Mouse (Mus musculus) embryonic facial prominence, embryonic 15.5 days (tissue): ENCODE data around the gene Apmap. TPM values are rescaled to one million over a fixed set of nuclear protein-coding genes. Genes with fewer than 3 reads are reported as not detected.

Experiments
- ATAC-seq: fragments of 200-750 bp; cut with Nextera tagmentation; 2 replicates; pipeline ENCODE4 v1.8.0; 2017; ENCODE audit warnings: low read depth, moderate TSS enrichment; ENCODE audit not compliant: insufficient number of reproducible peaks, low FRiP score, low TSS enrichment
- H3K27ac ChIP-seq: fragments of 300-500 bp; sonication (generic); replicated peaks from 2 replicates; pipeline ENCODE4 v1.5.1; 2015; ENCODE audit warnings: mild to moderate bottlenecking, inconsistent platforms
- H3K27me3 ChIP-seq: fragments of 300-500 bp; sonication (generic); 2 replicates; pipeline ENCODE4 v1.6.1; 2015; ENCODE audit warnings: inconsistent platforms
- H3K36me3 ChIP-seq: fragments of 300-500 bp; sonication (generic); 2 replicates; pipeline ENCODE4 v1.6.1; 2015; ENCODE audit warnings: mild to moderate bottlenecking, inconsistent platforms
- H3K4me1 ChIP-seq: fragments of 300-500 bp; sonication (generic); 2 replicates; pipeline ENCODE4 v1.6.1; 2015; ENCODE audit warnings: inconsistent platforms
- H3K4me2 ChIP-seq: fragments of 300-500 bp; sonication (generic); replicated peaks from 2 replicates; pipeline ENCODE4 v1.6.1; 2015; ENCODE audit warnings: mild to moderate bottlenecking, inconsistent platforms
- H3K4me3 ChIP-seq: fragments of 300-500 bp; sonication (generic); replicated peaks from 2 replicates; pipeline ENCODE4 v1.5.1; 2015; ENCODE audit warnings: mild to moderate bottlenecking, inconsistent platforms
- H3K9ac ChIP-seq: fragments of 300-500 bp; sonication (generic); 2 replicates; pipeline ENCODE4 v1.6.1; 2015; ENCODE audit warnings: inconsistent platforms
- H3K9me3 ChIP-seq: fragments of 300-500 bp; sonication (generic); replicated peaks from 2 replicates; pipeline ENCODE4 v1.6.1; 2016; ENCODE audit warnings: inconsistent platforms
- whole genome bisulfite sequencing: fragments of 180-500 bp; shearing (Covaris S2); methylation state at CpG from one replicate; pipeline ENCODE4 v1.1.7; 2015; 5-methylcytosine and 5-hydroxymethylcytosine counted together
- polyA plus RNA-seq: library from polyadenylated mRNA; unstranded; fragments of >200 nt; fragmentation: Nextera tagmentation; extraction: Ambion mirVana; gene quantifications from 2 replicates; pipeline ENCODE4 v1.2.1, GENCODE M21; 2015

Apmap gene
- polyA plus RNA-seq, 1 experiment from 2014 or later: 37.1 TPM

DNA sequence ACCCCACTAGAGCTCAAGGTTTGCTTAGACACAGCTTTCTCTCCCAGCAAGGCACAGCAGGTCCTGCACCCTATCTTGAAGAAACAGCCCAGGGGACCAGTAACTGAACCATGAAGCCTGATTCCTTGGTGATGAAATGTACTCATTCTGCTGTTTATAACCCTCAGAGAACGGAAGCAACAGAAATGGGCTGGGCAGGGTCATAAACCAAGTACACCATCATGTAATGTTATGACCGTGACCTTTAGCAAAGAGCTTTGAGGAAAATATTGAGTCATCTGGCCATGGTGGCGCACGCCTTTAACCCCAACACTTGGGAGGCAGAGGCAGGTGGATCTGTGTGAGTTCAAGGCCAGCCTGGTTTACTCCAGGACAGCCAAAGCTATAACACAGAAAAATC lies 36.9 kb upstream of the Apmap start:
- WGBS: 90% methylated on average over 4 of the region's 4 CpGs
- H3K27ac ChIP-seq: no peak overlapping the region
- ATAC-seq: no peak
- H3K4me2 ChIP-seq: no peak overlapping the region
- no peaks in the 10 kb centered on the region for H3K27me3 ChIP-seq
- no peaks in the 10 kb centered on the region for H3K4me1 ChIP-seq
- H3K9me3 ChIP-seq: no peaks in the 10 kb centered on the region
- no peak overlapping the region for H3K9ac ChIP-seq
- no peaks in the 10 kb centered on the region for H3K36me3 ChIP-seq
- H3K4me3 ChIP-seq: no peak overlapping the region

DNA sequence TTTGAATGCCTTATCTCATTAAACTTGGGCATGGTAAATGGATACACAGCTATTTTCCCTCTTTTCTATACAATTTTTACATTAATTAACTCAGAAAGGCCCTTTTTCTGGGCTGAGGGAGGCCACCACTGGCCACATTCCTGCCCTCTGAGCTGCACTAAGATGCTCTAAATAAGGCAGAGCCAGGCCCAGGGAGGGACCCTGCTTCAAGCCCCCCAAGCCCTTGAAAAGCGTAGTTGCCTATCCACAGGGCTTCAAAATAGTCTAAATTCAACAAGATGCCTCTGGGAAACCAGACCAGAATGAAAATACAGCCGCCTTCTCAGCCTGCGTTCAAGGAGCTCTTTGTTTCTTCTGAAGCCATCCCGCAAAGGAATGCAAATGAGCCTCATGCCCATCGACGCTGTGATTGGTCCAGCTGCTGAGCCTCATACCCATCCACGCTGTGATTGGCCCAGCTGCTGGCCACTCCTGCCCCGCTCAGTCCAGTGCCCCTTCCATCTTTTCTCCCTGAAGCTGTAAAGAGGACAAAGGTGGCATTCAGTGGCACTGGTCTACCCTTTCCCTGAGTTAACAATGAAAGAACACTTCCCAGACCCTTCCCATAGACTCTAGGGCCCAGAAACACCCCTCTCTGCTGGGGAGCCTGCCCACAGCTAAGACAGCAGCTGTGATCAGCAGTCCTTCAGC lies 35.5 kb upstream of the Apmap start:
- H3K9ac ChIP-seq: no peak overlapping the region
- H3K27ac ChIP-seq: no peak overlapping the region
- no peak overlapping the region for H3K4me3 ChIP-seq
- 42% methylated on average over 8 of the region's 8 CpGs for WGBS
- no peaks in the 10 kb centered on the region for H3K36me3 ChIP-seq
- H3K4me1 ChIP-seq: no peaks in the 10 kb centered on the region
- H3K27me3 ChIP-seq: no peaks in the 10 kb centered on the region
- H3K9me3 ChIP-seq: no peaks in the 10 kb centered on the region
- ATAC-seq: peak; percentile 76; the same call in 1 of the 2 replicates
- H3K4me2 ChIP-seq: no peak overlapping the region

DNA sequence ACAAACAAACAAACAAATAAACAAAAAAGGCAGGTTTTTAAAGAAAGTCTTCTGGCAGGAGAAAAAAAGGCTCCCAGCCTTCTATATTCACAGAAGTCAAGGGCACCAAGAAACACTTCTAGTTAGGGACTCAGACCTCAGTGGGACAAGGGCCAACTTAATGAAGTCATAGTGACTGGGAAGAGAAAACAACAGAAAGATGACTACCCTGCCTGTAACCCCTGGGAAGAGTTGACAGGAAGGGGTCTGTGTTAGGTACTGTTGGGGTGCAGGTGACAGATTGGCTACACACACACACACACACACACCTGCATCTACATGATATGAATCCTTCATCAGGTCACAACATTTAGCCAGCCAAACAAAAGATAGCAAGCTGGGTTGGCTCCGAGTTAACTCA lies 34.8 kb upstream of the Apmap start:
- Histone ChIP-seq H3K9me3 (no peaks in the 10 kb centered on the region), H3K4me1 (no peaks in the 10 kb centered on the region), H3K9ac (no peak overlapping the region), H3K27me3 (no peaks in the 10 kb centered on the region), H3K4me2 (no peak overlapping the region), H3K4me3 (no peak overlapping the region), H3K27ac (no peak overlapping the region), H3K36me3 (no peaks in the 10 kb centered on the region)
- ATAC-seq: no peak
- 93% methylated on average over 1 of the region's 1 CpGs for WGBS

DNA sequence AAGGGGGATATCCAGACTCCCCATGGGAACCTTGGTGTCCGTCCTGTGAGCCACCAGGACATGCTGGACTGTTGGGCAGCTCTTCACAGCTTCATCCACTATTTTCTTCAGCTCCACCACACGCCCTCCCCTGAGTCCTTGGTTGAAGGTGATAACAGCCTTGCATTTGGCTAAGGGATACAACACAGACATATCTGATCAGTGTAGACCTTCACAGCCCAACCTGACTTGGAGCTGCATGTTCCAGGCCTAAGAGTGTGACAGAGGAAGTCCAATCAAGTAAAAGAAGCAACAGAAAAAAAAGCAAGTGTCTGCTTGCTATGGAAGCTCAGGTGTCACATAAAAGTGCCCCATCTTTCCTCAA lies 30.0 kb upstream of the Apmap start:
- H3K9me3 ChIP-seq: no peaks in the 10 kb centered on the region
- no peaks in the 10 kb centered on the region for H3K36me3 ChIP-seq
- H3K4me3 ChIP-seq: no peak overlapping the region
- H3K27me3 ChIP-seq: no peaks in the 10 kb centered on the region
- no peaks in the 10 kb centered on the region for H3K4me1 ChIP-seq
- H3K4me2 ChIP-seq: no peak overlapping the region
- no peak overlapping the region for H3K27ac ChIP-seq
- no peak overlapping the region for H3K9ac ChIP-seq
- 37% methylated on average over 2 of the region's 2 CpGs for WGBS
- no peak for ATAC-seq

DNA sequence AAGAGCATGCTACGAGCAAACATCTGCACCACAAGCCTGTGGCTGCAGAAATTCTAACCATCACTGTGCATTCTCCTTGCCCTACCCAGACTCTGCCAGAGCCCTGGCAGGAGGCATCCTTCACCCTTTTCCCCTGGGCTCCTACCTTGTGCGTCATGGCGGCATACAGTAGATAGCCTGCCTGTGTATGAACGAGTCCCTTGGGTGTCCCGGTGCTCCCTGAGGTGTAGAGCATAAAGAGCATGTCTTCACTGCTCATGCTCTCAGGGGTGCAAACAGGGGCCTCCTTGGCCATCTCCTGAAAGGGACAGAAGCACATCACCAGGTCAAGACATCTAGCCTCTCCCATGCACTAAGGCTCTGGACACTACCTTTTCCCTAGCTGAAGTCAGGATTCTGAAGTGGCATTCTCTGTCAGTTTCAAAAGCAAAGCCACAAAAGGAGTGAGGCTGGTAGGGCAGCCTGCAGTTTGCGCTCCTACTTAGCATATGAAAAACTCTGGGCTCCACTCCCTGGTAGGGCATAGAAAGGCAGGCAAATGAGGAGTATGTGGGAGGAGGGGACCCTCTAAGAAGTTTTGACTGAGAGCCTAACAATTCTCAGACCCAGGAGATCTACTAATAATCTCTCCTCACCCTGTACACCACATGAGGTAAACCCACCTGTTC lies 29.5 kb upstream of the Apmap start:
- H3K4me3 ChIP-seq: no peak overlapping the region
- 62% methylated on average over 6 of the region's 6 CpGs for WGBS
- no peaks in the 10 kb centered on the region for H3K36me3 ChIP-seq
- H3K9ac ChIP-seq: no peak overlapping the region
- H3K4me1 ChIP-seq: no peaks in the 10 kb centered on the region
- H3K27me3 ChIP-seq: no peaks in the 10 kb centered on the region
- H3K9me3 ChIP-seq: no peaks in the 10 kb centered on the region
- no peak overlapping the region for H3K4me2 ChIP-seq
- no peak for ATAC-seq
- H3K27ac ChIP-seq: no peak overlapping the region

DNA sequence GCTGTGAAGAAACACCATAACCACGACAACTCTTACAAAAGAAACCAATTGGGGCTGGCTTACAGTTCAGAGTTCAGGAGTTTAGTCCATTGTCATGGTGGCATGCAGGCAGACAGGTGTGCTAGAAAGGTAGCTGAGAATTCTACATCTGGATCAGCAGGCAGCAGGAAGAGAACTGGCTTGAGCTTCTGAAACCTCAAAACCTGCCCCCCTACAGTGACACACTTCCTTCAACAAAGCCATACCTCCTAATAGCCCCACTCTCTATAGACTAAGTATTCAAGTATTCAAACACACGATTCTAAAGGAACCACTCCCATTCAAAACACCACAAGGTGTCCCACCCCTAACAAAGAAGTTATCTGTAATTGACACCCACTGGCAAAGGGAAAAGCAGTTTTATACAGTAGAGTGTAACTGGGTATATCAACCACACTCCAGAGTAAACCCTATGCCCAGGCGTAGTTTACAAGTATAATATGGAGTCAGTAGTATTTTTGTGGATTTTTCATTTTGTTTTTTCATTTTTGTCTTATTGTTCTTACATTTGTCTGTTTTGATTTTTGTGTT lies 27.6 kb upstream of the Apmap start:
- no peak for ATAC-seq
- no peak overlapping the region for H3K4me3 ChIP-seq
- H3K4me2 ChIP-seq: no peak overlapping the region
- H3K27me3 ChIP-seq: no peaks in the 10 kb centered on the region
- H3K4me1 ChIP-seq: no peaks in the 10 kb centered on the region
- H3K9ac ChIP-seq: no peak overlapping the region
- no peaks in the 10 kb centered on the region for H3K36me3 ChIP-seq
- H3K27ac ChIP-seq: no peak overlapping the region
- WGBS: 72% methylated on average over 3 of the region's 3 CpGs
- H3K9me3 ChIP-seq: no peaks in the 10 kb centered on the region

DNA sequence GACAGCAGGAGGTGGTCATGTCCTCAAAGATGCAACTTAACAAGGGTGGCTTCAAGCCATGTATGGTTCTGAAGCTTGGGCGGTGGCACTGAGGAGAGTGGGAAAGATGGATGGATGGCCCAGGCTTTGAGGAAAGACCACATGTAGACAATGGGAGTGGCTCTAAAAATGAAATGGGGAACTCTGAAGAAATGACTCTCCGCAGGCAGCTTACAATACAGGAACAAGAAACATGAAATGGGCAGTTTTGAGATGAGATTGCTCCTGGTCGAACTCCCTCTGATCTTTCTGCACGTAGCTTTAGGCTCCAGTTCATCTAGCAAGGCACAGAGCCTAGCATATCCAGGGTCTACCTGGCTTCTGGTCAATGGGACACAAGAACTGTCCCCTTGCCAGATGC lies 20.9 kb upstream of the Apmap start:
- no peaks in the 10 kb centered on the region for H3K27me3 ChIP-seq
- no peak overlapping the region for H3K4me2 ChIP-seq
- H3K9me3 ChIP-seq: no peaks in the 10 kb centered on the region
- 82% methylated on average over 4 of the region's 4 CpGs for WGBS
- H3K36me3 ChIP-seq: no peaks in the 10 kb centered on the region
- H3K9ac ChIP-seq: no peak overlapping the region
- H3K27ac ChIP-seq: no peak overlapping the region
- H3K4me3 ChIP-seq: no peak overlapping the region
- H3K4me1 ChIP-seq: no peaks in the 10 kb centered on the region
- ATAC-seq: no peak

DNA sequence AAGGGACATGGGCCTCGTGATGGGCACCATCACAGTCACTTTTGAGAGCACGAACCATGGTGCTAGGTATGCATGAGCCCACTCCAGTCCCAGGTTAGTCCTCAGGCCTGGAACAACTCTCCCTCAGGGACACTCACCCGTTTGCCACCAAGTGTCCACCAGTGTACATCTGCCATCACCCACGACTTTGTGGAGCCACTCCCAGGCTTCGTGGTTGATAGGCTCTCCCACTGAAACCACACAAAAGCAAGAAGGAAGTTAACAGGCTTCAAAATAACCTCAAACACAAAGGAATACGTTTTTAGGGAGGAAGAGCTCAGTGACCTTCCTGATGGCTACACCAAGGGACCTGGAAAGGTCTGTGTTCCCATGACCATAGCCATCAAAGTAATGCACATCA lies 18.8 kb upstream of the Apmap start:
- WGBS: 61% methylated on average over 6 of the region's 6 CpGs
- H3K4me2 ChIP-seq: no peak overlapping the region
- H3K36me3 ChIP-seq: no peaks in the 10 kb centered on the region
- H3K9ac ChIP-seq: no peak overlapping the region
- no peak for ATAC-seq
- no peak overlapping the region for H3K4me3 ChIP-seq
- no peaks in the 10 kb centered on the region for H3K27me3 ChIP-seq
- H3K9me3 ChIP-seq: no peaks in the 10 kb centered on the region
- H3K27ac ChIP-seq: no peak overlapping the region
- no peaks in the 10 kb centered on the region for H3K4me1 ChIP-seq

DNA sequence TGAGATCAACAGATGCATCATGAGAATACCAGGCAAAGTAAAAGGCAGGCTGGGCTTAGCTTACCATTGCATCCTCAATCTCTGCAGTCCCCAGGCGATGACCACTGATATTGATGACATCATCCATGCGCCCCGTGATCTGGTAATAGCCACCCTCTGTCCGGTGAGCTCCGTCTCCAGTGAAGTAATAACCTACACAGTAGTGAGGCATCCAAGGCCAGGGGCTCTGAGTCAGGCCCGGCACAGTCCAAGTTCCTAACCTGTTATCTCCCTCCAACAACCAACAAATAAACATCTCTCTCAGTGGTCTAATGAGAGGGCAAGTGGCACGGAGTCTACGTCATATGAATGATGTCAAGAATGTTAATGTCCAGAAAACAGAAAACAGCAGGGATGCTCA lies 16.6 kb upstream of the Apmap start:
- H3K4me3 ChIP-seq: no peak overlapping the region
- H3K4me1 ChIP-seq: no peaks in the 10 kb centered on the region
- no peaks in the 10 kb centered on the region for H3K36me3 ChIP-seq
- ATAC-seq: no peak
- no peak overlapping the region for H3K4me2 ChIP-seq
- H3K9me3 ChIP-seq: no peaks in the 10 kb centered on the region
- H3K27ac ChIP-seq: no peak overlapping the region
- 87% methylated on average over 8 of the region's 8 CpGs for WGBS
- no peak overlapping the region for H3K9ac ChIP-seq
- H3K27me3 ChIP-seq: no peaks in the 10 kb centered on the region

DNA sequence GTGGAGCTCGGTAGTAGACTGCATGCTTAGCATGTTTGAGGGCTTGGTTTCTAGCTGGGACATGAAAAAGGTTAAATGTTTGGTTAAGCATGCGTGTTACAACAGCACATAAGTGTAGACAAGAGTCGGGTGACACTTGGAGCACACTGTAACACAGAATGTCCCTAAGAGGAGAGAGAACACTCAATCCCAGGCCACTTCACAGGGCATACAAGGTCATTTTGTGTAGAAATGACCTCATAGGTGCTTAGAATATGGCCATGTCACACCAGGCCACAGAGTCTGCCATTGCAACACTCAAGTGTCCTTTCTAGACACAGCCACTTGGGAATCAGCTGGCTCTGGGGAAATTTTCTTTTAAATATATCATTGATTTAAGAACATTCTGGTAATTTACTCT lies 15.6 kb upstream of the Apmap start:
- H3K4me3 ChIP-seq: no peak overlapping the region
- H3K27me3 ChIP-seq: no peaks in the 10 kb centered on the region
- H3K4me2 ChIP-seq: no peak overlapping the region
- no peaks in the 10 kb centered on the region for H3K36me3 ChIP-seq
- no peak overlapping the region for H3K27ac ChIP-seq
- no peak overlapping the region for H3K9ac ChIP-seq
- H3K9me3 ChIP-seq: no peaks in the 10 kb centered on the region
- H3K4me1 ChIP-seq: no peaks in the 10 kb centered on the region
- ATAC-seq: no peak
- WGBS: 76% methylated on average over 3 of the region's 3 CpGs

DNA sequence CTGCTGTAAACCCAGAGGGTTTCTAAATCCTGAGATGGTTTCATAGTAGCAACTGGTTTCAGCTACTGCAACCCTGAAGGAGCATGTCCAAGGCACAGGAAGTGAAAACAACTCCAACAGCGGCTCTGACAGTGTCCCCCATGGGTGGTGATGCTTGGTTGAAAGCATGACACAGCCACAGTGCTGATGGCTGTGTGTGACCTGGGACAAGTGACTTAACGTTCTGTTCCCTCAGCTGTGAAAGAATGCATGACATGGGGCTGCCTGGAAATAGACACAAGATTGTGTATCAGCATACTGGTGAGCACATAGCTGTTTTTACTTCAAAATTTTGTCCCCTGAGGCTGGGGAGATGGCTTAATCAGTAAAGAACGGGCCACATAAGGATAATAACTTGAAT lies 13.3 kb upstream of the Apmap start:
- no peak overlapping the region for H3K4me2 ChIP-seq
- H3K27me3 ChIP-seq: no peaks in the 10 kb centered on the region
- no peaks in the 10 kb centered on the region for H3K4me1 ChIP-seq
- no peak overlapping the region for H3K9ac ChIP-seq
- no peak overlapping the region for H3K4me3 ChIP-seq
- H3K9me3 ChIP-seq: no peaks in the 10 kb centered on the region
- no peak for ATAC-seq
- H3K27ac ChIP-seq: no peak overlapping the region
- H3K36me3 ChIP-seq: no peaks in the 10 kb centered on the region
- 62% methylated on average over 3 of the region's 3 CpGs for WGBS

DNA sequence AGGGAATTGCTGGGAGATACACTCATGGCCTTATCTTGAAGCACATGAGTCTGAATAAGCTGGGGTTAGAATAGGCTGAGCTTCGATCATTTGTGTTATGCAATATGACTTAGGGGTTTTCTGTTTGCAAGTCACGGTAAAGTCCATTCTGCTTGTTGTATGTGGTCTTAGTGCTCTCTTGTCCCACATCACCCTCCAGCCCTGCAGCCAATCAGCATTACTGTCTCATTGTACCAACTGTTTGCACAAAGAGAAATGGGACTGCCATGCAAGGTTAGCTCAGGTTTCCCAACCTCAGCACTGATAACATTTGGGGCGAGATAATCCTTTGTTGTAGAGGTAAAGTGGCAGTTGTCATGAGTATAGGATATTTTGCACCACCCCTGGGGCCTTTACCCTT lies 1.7 kb upstream of the Apmap start:
- Histone ChIP-seq H3K36me3 (no peaks in the 10 kb centered on the region), H3K9ac (no peak overlapping the region), H3K4me1 (peaks cover 12% of the 10 kb centered on the region), H3K4me2 (no peak overlapping the region), H3K4me3 (no peak overlapping the region), H3K27ac (no peak overlapping the region), H3K9me3 (no peaks in the 10 kb centered on the region), H3K27me3 (no peaks in the 10 kb centered on the region)
- no peak for ATAC-seq
- WGBS: 80% methylated on average over 3 of the region's 3 CpGs
